Mouse (Mus musculus) ovary, adult 2 months (tissue): ENCODE measurements around the gene Fpr-rs4. TPM values are rescaled to one million over a fixed set of nuclear protein-coding genes. Genes with fewer than 3 reads are reported as not detected.

Experiments used
- polyA plus RNA-seq: library from polyadenylated mRNA; depleted of rRNA; stranded (reverse); fragments of >200 nt; gene quantifications from 2 replicates; pipeline ENCODE4 v1.2.3, GENCODE M21; 2012; rRNA removed

The Fpr-rs4 gene
- not detected in 2 replicates for polyA plus RNA-seq

GRCm38 (mm10) chr17:18021433-18021832 lies at the start of gene Fpr-rs4:
Gene Fpr-rs4, plus strand, starts transcription at chr17:18021733.

GRCm38 (mm10) chr17:18049124-18049523 lies 27.6 kb downstream of the Fpr-rs4 start, which contains the start of gene Vmn2r124:
Gene Vmn2r124, plus strand, starts transcription at chr17:18049424.

Other genes starting within 250 kb of the Fpr-rs4 start
- 45.5 and 51.2 TPM in 2 replicates for gene Spaca6, start 194.6 kb upstream of the Fpr-rs4 start, polyA plus RNA-seq
- 1.3 and 1.4 TPM in 2 replicates for gene Has1, start 166.5 kb upstream of the Fpr-rs4 start, polyA plus RNA-seq
- gene Fpr1, start 137.8 kb upstream of the Fpr-rs4 start, polyA plus RNA-seq, result 0.38 and 0.40 TPM in 2 replicates
- 0.21 TPM in 1 of 2 replicates, not detected in the other for gene Fpr2, start 133.9 kb upstream of the Fpr-rs4 start, polyA plus RNA-seq
- gene Fpr3, start 133.9 kb upstream of the Fpr-rs4 start, polyA plus RNA-seq, result not detected in 2 replicates
- gene Vmn2r124, start 27.7 kb downstream of the Fpr-rs4 start, polyA plus RNA-seq, result not detected in 2 replicates
- gene Vmn2r91, start 63.3 kb downstream of the Fpr-rs4 start, polyA plus RNA-seq, result not detected in 2 replicates
- not detected in 2 replicates for gene Vmn2r92, start 130.2 kb downstream of the Fpr-rs4 start, polyA plus RNA-seq